Mouse (Mus musculus) embryo, embryonic 11 days (tissue): Measurements from ENCODE around the gene Ier5l.

Experiments used
- DNase-seq: peaks from one replicate; pipeline ENCODE4 v3.0.0-alpha.2; 2015

Ier5l gene

GRCm38 (mm10) chr2:30470143-30470946 lies 3.7 kb downstream of the Ier5l start:
- DNase-seq: peak; percentile 90

DNA sequence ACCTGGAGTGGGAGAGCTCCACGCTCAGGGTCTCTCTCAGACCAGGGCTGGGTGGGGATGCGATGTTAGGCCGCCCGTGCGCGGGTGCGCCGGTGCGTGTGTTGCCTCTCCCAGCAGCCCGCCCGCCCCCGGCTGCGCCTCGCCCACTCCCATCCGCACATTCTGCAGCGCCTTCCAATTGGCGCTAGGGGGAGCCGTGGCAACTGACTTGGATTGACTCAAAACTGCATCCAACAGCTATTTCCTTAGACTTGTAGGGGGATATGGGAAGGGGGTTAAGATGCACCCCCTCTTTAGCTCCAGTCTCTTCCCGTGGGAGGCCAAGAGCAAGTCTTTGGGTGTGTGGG lies 4.2 kb downstream of the Ier5l start:
- peak; percentile 94 for DNase-seq

- no peak for DNase-seq
Measured at GRCm38 (mm10) chr2:30469009-30469408, 5.0 kb downstream of the Ier5l start.

GRCm38 (mm10) chr2:30466787-30467186 lies 7.2 kb downstream of the Ier5l start:
- no peak for DNase-seq

DNA sequence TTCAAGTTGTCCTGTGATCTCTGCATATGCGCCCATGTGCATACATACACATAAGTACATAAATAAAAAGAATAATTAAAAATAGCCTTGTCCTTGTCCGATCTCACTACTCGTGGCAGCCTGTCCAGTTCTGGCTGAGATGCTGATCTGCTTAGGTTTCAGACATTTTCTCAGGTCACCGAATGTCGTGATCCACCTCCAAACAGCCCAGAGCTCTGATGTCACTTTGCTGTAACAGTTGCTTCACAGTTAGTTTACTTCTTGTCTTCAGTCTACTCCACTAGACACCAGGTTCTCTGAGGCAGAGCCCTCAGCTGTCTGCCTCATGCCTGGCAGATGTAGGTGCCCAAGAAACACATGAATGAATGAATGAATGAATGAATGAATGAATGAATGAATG lies 9.6 kb downstream of the Ier5l start:
- no peak for DNase-seq

DNA sequence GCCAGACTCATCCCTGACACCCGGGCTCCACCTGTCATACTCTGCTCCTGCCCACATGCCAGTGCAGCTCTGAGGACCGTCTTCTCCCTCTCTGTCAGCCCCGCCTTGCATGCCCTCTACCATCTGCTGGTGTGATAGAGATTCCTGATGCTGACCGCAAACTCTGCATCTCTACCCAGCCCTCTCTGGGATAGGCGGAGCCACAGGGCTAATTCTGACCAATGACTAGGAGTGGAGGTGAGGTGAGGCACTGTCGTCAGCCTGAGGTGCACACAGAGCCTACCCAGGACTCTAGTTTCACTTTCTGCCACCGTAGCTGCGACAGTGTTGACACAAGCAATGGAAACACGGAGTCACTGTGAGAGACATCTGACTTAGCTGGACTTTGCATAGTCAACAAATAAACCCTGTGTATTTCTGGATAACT lies 10.1 kb downstream of the Ier5l start:
- DNase-seq: peak; percentile 74

DNA sequence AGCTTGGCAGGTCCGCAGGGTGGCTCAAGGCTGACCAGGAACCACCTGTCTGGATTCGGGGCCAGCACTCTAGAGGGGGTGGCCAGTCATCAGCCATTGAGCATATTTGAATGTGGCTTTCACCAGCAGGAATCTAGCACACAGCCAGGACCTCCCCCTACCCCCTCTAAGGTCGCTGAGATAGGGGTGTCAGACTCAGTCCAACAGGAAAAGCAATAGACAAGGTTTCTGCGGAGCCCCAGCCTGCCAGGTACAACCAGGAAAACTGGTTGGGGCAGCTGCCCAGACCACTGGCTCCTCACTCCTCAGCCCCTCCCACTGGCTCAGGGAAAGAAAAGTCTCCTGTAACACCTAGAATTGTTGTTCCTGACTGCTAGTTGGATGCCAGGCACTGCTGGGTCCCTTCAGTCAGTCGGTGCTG lies 10.7 kb downstream of the Ier5l start:
- DNase-seq: no peak

DNA sequence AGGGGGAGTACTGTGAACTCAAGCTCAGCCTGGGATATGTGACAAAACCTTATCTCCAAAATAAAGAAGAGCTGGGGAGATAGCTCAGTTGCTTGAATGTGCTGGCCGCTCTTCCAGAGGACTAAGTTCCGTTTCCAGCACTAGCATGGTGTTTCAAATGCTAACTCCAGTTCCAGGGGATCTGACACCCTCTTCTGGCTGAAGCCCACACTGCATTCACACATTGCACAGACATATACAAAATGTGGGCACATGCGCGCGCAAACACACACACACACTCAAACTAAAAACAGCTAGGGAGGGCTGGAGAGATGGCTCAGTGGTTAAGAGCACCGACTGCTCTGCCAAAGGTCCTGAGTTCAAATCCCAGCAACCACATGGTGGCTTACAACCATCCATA lies 14.8 kb downstream of the Ier5l start:
- no peak for DNase-seq

- no peak for DNase-seq
Measured at GRCm38 (mm10) chr2:30458349-30458748, 15.7 kb downstream of the Ier5l start.

- no peak for DNase-seq
Measured at GRCm38 (mm10) chr2:30456104-30456980, 17.7 kb downstream of the Ier5l start.

DNA sequence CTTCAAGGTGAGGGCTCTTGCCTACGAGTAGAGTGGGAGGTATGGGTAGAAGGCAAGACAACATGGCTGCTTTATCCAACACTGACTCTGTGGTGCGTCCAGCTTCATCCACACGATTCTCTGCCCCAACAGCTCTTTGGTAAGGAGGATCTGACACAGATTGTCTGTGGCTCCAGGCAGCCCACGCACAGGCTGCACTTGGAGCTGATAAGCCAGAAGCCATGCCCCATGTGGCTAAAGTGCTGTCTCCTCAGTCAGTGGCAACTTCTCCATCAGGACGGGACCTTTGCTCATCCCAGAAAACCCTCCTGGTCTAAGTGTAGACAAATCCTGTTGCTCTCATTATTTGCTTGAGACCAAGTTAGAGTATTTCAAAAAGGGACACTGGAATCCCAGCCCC lies 19.4 kb downstream of the Ier5l start:
- DNase-seq: no peak

DNA sequence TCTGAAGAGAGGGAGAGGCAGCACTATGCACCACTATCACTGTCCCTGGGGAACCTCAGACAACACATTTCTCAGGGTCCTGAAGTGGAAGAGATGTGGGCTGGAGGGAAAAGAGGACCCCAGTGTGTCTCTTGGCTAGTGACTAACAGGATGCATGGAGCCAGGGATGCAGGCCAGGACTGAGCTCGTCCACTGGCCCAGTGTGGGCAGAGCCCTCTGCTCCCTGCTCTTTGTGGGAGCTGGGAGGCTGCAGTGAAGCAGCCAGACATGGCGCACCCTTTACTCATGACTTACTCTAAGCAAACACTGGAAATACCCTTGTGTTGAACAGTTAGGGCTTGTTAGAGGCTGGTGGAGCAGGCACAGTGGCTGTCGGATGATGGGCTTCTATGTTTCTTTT lies 20.4 kb downstream of the Ier5l start:
- DNase-seq: no peak

GRCm38 (mm10) chr2:30451525-30451924 lies 22.5 kb downstream of the Ier5l start:
- DNase-seq: no peak

DNA sequence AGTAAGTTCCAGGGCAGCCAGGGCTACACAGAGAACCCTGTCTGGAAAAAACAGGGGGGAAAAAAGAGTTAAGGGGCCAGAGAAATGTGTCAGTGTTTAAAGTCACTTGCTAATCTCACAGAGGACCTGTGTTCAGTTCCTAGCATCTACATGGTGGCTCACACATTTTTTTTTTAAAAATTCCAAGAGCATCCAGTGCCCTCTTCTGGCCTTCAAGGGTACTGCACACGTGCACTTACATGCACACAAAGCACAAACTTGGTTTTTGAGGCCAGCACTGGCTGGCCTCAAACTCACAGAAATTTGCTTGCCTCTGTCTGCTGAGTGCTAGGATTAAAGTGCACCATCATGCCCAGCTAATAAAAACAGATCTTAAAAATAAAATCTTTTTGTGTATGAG lies 23.5 kb downstream of the Ier5l start:
- DNase-seq: no peak

GRCm38 (mm10) chr2:30448371-30448770 lies 25.6 kb downstream of the Ier5l start:
- no peak for DNase-seq

GRCm38 (mm10) chr2:30446891-30447826 lies 26.9 kb downstream of the Ier5l start:
- DNase-seq: no peak

GRCm38 (mm10) chr2:30445312-30445711 lies 28.7 kb downstream of the Ier5l start:
- peak; percentile 82 for DNase-seq

- DNase-seq: no peak
Measured at GRCm38 (mm10) chr2:30444450-30444849, 29.6 kb downstream of the Ier5l start.

DNA sequence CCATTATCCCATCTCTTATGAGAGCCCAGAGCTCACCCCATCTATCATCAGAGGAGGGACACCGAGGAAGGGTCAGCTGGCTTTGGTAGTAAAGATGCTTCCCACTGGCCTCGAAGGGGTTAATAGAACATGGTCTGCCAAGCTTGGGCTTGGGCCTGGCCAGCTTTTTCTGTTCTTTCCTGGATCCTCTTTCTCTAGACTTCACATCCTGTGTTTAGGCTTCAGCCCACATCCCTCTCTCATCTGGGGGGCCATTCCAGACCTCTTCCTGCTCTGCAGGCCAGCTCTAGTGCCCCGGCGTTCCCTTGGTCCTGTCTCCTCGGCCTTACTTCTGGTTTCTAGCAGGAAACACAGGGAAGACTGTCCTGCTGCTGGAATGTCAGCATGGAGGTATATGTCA lies 30.0 kb downstream of the Ier5l start:
- DNase-seq: no peak

DNA sequence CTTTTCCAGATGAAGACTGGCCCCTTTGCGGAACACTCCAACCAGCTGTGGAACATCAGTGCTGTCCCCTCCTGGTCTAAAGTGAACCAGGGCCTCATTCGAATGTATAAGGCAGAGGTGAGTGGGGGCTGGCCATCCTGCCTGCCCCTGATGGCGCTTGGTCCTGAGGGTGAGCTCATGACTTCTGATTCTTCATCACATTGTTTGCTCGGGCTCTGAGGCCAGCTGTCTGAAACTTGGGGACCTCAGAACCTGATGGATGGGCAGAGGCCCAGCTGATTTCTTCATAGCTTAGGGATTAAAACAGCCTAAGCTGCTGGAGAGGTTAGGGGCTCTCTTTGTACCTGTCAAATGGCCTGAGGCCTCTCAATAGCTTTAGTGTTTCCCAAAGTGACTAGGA lies 30.7 kb downstream of the Ier5l start:
- no peak for DNase-seq

- no peak for DNase-seq
Measured at GRCm38 (mm10) chr2:30442498-30442890, 31.5 kb downstream of the Ier5l start.

DNA sequence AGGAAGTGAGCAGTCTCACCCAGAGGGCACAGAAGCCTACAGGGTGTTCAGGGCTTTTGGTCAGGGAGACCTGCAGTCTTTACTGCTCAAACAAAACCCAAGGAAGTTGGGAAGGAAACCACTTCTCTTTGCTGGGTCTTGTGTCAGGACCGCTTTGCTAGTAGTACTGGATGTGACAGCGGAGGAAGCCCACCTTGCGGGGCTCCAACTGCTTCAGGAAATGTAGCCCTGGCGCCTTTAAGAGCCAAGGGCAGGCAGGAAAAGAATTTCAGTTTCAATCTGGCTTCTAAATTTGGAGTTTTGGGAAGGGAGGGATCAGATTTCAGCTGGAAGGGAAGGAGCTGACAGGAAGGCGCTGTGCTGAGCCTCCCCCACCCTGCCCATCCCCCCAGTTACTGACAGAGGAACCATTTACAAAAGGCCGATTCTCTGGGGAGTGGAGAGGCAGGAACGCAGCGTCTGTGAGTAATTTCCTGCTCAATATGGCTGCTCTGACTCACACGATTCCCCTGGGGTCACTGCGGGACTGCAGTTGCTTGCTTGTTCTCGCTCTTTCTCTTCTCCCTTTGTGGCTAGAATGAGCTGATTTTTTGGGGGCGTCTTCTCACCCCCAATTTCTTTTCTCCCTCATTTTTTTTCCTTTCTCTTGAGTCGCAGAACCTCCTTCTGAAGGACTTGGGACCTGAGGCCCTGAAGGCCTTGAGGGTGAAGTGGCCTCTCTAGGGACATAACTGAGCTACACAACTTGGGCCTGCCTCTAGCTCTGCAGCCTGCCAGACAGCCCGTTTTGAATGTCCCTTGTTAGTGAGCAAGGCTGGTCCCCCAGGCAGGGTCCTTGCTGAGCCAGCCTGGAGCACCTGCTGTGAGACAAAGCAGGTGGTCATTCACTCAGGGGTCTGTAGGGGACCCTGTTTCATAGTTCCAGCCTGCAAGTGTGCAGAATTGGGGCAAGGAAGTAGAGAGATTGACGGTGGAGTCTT lies 32.2 kb downstream of the Ier5l start:
- DNase-seq: peak; percentile 99
